Mouse (Mus musculus) hindbrain, embryonic 13.5 days (tissue): Measurements from ENCODE around the gene Stat3. TPM values are rescaled to one million over a fixed set of nuclear protein-coding genes. Genes with fewer than 3 reads are reported as not detected.

Source experiments
- ATAC-seq: fragments of 200-750 bp; cut with Nextera tagmentation; 2 replicates; pipeline ENCODE4 v1.8.0; 2017; ENCODE audit warnings: moderate TSS enrichment; ENCODE audit not compliant: low FRiP score
- H3K27ac ChIP-seq: fragments of 300-500 bp; sonication (generic); 2 replicates; pipeline ENCODE4 v1.5.1; 2015; ENCODE audit warnings: inconsistent platforms, mild to moderate bottlenecking, moderate library complexity
- H3K27me3 ChIP-seq: fragments of 300-500 bp; sonication (generic); 2 replicates; pipeline ENCODE4 v1.6.1; 2015; ENCODE audit warnings: mild to moderate bottlenecking, inconsistent platforms
- H3K36me3 ChIP-seq: fragments of 300-500 bp; sonication (generic); 2 replicates; pipeline ENCODE4 v1.6.1; 2015; ENCODE audit warnings: mild to moderate bottlenecking, inconsistent platforms
- H3K4me1 ChIP-seq: fragments of 300-500 bp; sonication (generic); replicated peaks from 2 replicates; pipeline ENCODE4 v1.6.1; 2015; ENCODE audit warnings: inconsistent platforms
- H3K4me2 ChIP-seq: fragments of 300-500 bp; sonication (generic); 2 replicates; pipeline ENCODE4 v1.6.1; 2015; ENCODE audit warnings: inconsistent platforms, mild to moderate bottlenecking, moderate library complexity
- H3K4me3 ChIP-seq: fragments of 300-500 bp; sonication (generic); 2 replicates; pipeline ENCODE4 v1.5.1; 2015; ENCODE audit warnings: mild to moderate bottlenecking, inconsistent platforms
- H3K9ac ChIP-seq: fragments of 300-500 bp; sonication (generic); 2 replicates; pipeline ENCODE4 v1.6.1; 2015; ENCODE audit warnings: mild to moderate bottlenecking, inconsistent platforms
- H3K9me3 ChIP-seq: fragments of 300-500 bp; sonication (generic); 2 replicates; pipeline ENCODE4 v1.6.1; 2016; ENCODE audit warnings: inconsistent platforms
- WGBS: fragments of 180-500 bp; shearing (Covaris S2); methylation state at CpG from one replicate; pipeline ENCODE4 v1.1.7; 2015; 5-methylcytosine and 5-hydroxymethylcytosine counted together
- polyA plus RNA-seq: library from polyadenylated mRNA; unstranded; fragments of >200 nt; fragmentation: Nextera tagmentation; extraction: Ambion mirVana; gene quantifications from 2 replicates; pipeline ENCODE4 v1.2.1, GENCODE M21; 2015

The Stat3 gene
- polyA plus RNA-seq, 1 experiment from 2014 or later: 53.3 TPM

DNA sequence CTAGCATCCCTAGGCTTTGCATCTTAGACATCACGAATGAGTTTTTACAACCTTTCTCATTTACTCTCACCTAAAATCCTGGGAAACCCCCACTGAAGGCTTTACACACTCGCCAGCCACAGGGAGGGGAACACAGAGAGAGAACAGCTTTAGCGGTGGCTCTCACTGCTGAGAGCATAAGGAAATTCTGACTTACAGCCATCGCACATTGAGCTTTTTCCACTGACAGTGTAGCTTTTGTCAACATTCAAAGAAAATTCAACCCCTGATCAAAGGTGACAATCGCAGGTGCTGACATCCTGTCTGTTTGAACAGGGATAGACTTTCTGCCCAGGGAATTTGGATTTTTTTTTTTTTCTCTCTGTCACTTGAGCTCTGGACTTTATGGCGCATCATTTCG is 97.3 kb downstream of the Stat3 start:
- H3K4me1 ChIP-seq: peaks cover 5% of the 10 kb centered on the region; the same call in 1 of the 2 replicates
- ATAC-seq: no peak
- no peak overlapping the region for H3K9ac ChIP-seq
- H3K9me3 ChIP-seq: no peaks in the 10 kb centered on the region
- WGBS: 84% methylated on average over 7 of the region's 7 CpGs
- H3K27me3 ChIP-seq: no peaks in the 10 kb centered on the region
- H3K36me3 ChIP-seq: no peaks in the 10 kb centered on the region
- H3K27ac ChIP-seq: no peak overlapping the region
- H3K4me2 ChIP-seq: no peak overlapping the region
- H3K4me3 ChIP-seq: no peak overlapping the region

DNA sequence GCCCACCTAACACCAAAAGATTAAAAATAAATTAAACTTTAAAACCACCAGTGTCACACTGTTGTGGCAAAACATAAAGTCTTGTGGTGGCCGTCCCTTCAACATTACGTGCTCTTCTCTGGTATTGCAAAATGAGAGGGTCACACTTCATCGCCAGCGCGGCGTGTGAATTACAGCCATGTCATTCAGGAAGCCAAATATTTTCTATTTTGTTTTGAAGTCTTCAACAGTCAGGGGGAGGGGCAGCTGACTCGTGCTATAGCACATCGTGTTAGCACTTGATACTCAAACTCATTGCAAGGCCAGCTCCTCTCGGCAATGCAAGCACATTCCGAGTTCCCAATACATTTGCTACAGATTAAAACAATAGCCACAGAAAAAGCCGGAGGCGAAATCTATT is 98.5 kb downstream of the Stat3 start:
- Histone ChIP-seq H3K4me3 (no peak overlapping the region), H3K27ac (no peak overlapping the region), H3K36me3 (no peaks in the 10 kb centered on the region), H3K9me3 (no peaks in the 10 kb centered on the region), H3K4me1 (peaks cover 5% of the 10 kb centered on the region; the same call in 1 of the 2 replicates), H3K9ac (no peak overlapping the region), H3K4me2 (no peak overlapping the region), H3K27me3 (no peaks in the 10 kb centered on the region)
- no peak for ATAC-seq
- WGBS: 71% methylated on average over 12 of the region's 12 CpGs

DNA sequence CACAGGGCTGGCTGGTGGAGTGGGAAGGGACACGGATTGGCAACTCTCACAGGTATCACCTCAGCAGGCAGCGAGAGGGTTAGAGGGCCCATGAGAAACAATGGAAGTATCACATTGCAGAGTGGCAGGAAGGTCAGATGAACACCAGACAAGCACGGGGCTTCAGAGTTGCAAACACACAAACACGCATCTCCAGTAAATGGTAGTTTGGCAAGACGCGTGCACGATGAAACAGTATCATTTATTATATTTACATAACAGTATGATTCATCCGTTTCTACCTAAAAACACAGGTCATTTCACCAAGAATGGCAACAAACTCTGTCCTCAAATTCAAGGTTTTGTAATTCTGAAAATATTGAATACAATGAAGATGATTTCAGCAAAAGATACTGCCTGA is 99.8 kb downstream of the Stat3 start:
- Histone ChIP-seq H3K9me3 (no peaks in the 10 kb centered on the region), H3K27ac (no peak overlapping the region), H3K4me3 (no peak overlapping the region), H3K4me1 (peaks cover 5% of the 10 kb centered on the region; the same call in 1 of the 2 replicates), H3K36me3 (no peaks in the 10 kb centered on the region), H3K4me2 (no peak overlapping the region), H3K9ac (no peak overlapping the region), H3K27me3 (no peaks in the 10 kb centered on the region)
- ATAC-seq: no peak
- WGBS: 79% methylated on average over 8 of the region's 8 CpGs

DNA sequence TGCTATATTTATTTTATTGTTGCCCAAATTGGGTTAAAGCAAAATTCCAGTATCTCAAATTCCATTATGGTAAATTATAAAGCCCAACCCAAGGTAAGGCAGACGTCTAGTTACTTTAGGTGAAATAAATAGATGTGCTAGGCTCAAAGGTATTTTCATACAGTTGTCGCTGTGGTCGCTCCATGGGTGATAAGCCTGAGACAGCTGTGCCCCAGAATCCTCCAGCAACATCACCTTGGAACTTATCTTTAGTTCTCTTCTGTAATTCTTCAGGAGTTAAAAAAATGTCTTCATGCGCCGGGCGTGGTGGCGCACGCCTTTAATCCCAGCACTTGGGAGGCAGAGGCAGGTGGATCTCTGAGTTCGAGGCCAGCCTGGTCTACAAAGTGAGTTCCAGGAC is 100.4 kb downstream of the Stat3 start:
- no peaks in the 10 kb centered on the region for H3K27me3 ChIP-seq
- no peak overlapping the region for H3K9ac ChIP-seq
- H3K4me2 ChIP-seq: no peak overlapping the region
- H3K4me3 ChIP-seq: no peak overlapping the region
- H3K27ac ChIP-seq: no peak overlapping the region
- peaks cover 5% of the 10 kb centered on the region; the same call in 1 of the 2 replicates for H3K4me1 ChIP-seq
- no peak for ATAC-seq
- 97% methylated on average over 9 of the region's 9 CpGs for WGBS
- no peaks in the 10 kb centered on the region for H3K9me3 ChIP-seq
- no peaks in the 10 kb centered on the region for H3K36me3 ChIP-seq

DNA sequence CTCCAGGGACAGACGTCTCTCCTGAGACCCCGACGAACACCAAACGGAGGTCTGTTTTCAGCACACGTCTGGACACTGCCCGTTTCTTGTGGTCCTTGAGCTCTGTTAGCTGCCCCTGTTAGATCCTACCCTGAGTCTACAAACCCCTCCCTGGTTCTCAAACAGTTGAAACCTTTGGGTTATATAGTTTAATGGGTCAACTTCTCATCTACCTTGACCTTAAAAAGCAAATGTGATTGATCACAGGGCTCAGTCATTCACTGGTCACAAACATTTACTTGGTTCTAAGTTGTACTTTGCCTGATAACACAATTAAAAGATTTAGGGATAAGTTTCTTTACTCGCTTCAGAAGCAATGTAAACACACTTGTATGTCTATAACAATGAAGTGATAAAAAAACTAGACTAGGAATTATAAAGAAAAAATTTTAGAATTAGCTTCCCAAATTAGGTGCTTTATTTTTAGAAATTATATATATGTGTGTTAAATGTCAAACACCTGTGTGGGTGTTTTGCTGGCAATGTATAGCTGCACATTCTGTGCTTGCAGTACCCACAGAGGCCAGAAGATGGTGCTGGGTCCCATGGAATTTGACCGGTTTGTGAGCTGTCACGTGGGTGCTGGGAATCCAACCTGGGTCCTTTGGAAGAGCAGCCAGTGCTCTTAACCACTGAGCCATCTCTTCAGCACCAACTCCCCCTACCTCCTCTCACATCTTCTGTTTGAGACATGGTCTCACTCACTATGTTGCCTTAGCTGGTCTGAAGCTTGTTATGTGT is 102.2 kb downstream of the Stat3 start:
- 79% methylated on average over 9 of the region's 9 CpGs for WGBS

More for the DNA sequence above, 102.2 kb downstream of the Stat3 start:
- H3K4me2 ChIP-seq: no peak overlapping the region
- H3K4me3 ChIP-seq: no peak overlapping the region
- H3K4me1 ChIP-seq: peaks cover 5% of the 10 kb centered on the region; the same call in 1 of the 2 replicates
- no peak overlapping the region for H3K27ac ChIP-seq
- no peaks in the 10 kb centered on the region for H3K36me3 ChIP-seq
- no peaks in the 10 kb centered on the region for H3K27me3 ChIP-seq
- no peaks in the 10 kb centered on the region for H3K9me3 ChIP-seq
- no peak for ATAC-seq
- H3K9ac ChIP-seq: no peak overlapping the region

Other genes starting within 250 kb of the Stat3 start
- 0.13 and 0.40 TPM in 2 replicates for gene Zfp385c, start 247.1 kb downstream of the Stat3 start, polyA plus RNA-seq
- 2.7 and 3.0 TPM in 2 replicates for gene Dhx58, start 235.3 kb downstream of the Stat3 start, polyA plus RNA-seq
- 47.4 and 48.0 TPM in 2 replicates for gene Kat2a, start 227.1 kb downstream of the Stat3 start, polyA plus RNA-seq
- 0.43 TPM in 1 of 2 replicates, not detected in the other for gene Hspb9, start 225.7 kb downstream of the Stat3 start, polyA plus RNA-seq
- gene Rab5c, start 201.3 kb downstream of the Stat3 start, polyA plus RNA-seq: 28.2 and 29.0 TPM in 2 replicates
- 7.4 and 7.5 TPM in 2 replicates for gene Kcnh4, start 179.6 kb downstream of the Stat3 start, polyA plus RNA-seq
- gene Hcrt, start 176.6 kb downstream of the Stat3 start, polyA plus RNA-seq: 0.42 TPM in 1 of 2 replicates, not detected in the other
- 3.8 and 5.9 TPM in 2 replicates for gene Ghdc, start 168.6 kb downstream of the Stat3 start, polyA plus RNA-seq
- 14.1 and 15.7 TPM in 2 replicates for gene Stat5b, start 88.8 kb downstream of the Stat3 start, polyA plus RNA-seq
- gene Stat5a, start 80.2 kb downstream of the Stat3 start, polyA plus RNA-seq: 2.1 and 2.3 TPM in 2 replicates
- 42.0 and 43.9 TPM in 2 replicates for gene Cavin1, start 31.3 kb upstream of the Stat3 start, polyA plus RNA-seq
- gene Atp6v0a1, start 69.9 kb upstream of the Stat3 start, polyA plus RNA-seq: 108 and 110 TPM in 2 replicates
- gene Naglu, start 130.5 kb upstream of the Stat3 start, polyA plus RNA-seq: 10.7 and 11.3 TPM in 2 replicates
- 0.49 TPM in 1 of 2 replicates, not detected in the other for gene Hsd17b1, start 138.9 kb upstream of the Stat3 start, polyA plus RNA-seq
- gene Coasy, start 143.0 kb upstream of the Stat3 start, polyA plus RNA-seq: 41.9 and 44.1 TPM in 2 replicates
- gene Mlx, start 147.7 kb upstream of the Stat3 start, polyA plus RNA-seq: 88.1 and 91.0 TPM in 2 replicates
- 23.4 and 26.3 TPM in 2 replicates for gene Psmc3ip, start 155.9 kb upstream of the Stat3 start, polyA plus RNA-seq
- 25.1 and 27.7 TPM in 2 replicates for gene Retreg3, start 180.4 kb upstream of the Stat3 start, polyA plus RNA-seq
- 79.6 and 84.0 TPM in 2 replicates for gene Tubg1, start 180.4 kb upstream of the Stat3 start, polyA plus RNA-seq
- 34.6 and 38.2 TPM in 2 replicates for gene Tubg2, start 216.4 kb upstream of the Stat3 start, polyA plus RNA-seq
- 2.6 and 2.8 TPM in 2 replicates for gene Cntnap1, start 231.0 kb upstream of the Stat3 start, polyA plus RNA-seq
- 8.7 and 10.2 TPM in 2 replicates for gene Plekhh3, start 231.8 kb upstream of the Stat3 start, polyA plus RNA-seq
- 0.13 and 0.18 TPM in 2 replicates for gene Ccr10, start 235.9 kb upstream of the Stat3 start, polyA plus RNA-seq